Mouse (Mus musculus): ENCODE data around the gene Olfr1274-ps. TPM values are rescaled to one million over a fixed set of nuclear protein-coding genes. Genes with fewer than 3 reads are reported as not detected.

Olfr1274-ps gene
- polyA plus RNA-seq (2012; ENCODE audit: low replicate concordance): not detected in 2 replicates

DNA sequence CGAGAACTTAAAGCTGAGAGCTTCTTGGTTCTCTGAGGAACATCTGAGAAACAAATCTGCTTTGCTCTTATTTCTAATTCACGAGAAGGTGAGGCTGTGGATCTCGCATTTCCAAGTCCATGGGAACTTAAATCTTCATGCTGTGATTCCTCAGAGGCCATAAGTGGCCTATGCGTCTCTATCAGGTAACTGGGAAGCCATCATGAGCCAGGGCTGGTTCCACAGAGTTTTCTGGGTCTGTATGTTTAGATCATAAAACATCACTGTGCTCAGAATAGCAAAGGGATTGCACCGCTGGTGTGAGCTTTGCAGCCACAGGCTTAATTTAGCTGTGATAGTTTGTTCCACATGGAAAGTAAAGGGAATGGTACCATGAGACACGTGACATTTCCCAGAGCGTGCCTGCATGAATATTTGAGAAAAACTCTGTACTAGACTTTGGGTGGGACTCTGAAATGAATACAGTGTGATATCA is at the start of gene Olfr1274-ps:
TSS of gene Olfr1274-ps (plus strand) at position 51 of the 475 bp plus-strand sequence.

Other genes with a start within 250 kb of the Olfr1274-ps start
- gene Olfr1270, start 245.6 kb upstream of the Olfr1274-ps start, polyA plus RNA-seq (2012; ENCODE audit: low replicate concordance): not detected in 2 replicates
- gene Olfr1506, start 174.2 kb upstream of the Olfr1274-ps start, polyA plus RNA-seq (2012; ENCODE audit: low replicate concordance): not detected in 2 replicates
- gene Olfr142, start 141.1 kb upstream of the Olfr1274-ps start, polyA plus RNA-seq (2012; ENCODE audit: low replicate concordance): not detected in 2 replicates
- gene Olfr1271, start 127.7 kb upstream of the Olfr1274-ps start, polyA plus RNA-seq (2012; ENCODE audit: low replicate concordance): not detected in 2 replicates
- gene Olfr1272, start 105.8 kb upstream of the Olfr1274-ps start, polyA plus RNA-seq (2012; ENCODE audit: low replicate concordance): not detected in 2 replicates
- gene Gm13769, start 76.5 kb upstream of the Olfr1274-ps start, polyA plus RNA-seq (2012; ENCODE audit: low replicate concordance): not detected in 2 replicates
- gene Ptprj, start 182.0 kb downstream of the Olfr1274-ps start, polyA plus RNA-seq (2012; ENCODE audit: low replicate concordance): 10.2 and 10.6 TPM in 2 replicates

Measured in hematopoietic multipotent progenitor cell, adult 10-12 weeks (in vitro differentiated cells).